Mouse (Mus musculus) CD4-positive, CD25-positive, alpha-beta regulatory T cell, adult 9 weeks (primary cell): ENCODE results near the gene Fry. TPM values are rescaled to one million over a fixed set of nuclear protein-coding genes. Genes with fewer than 3 reads are reported as not detected.

Source experiments
- polyA plus RNA-seq: library from polyadenylated mRNA; unstranded; fragments of 100-300 nt; shearing (Covaris generic); gene quantifications from one replicate; pipeline ENCODE4 v1.2.1, GENCODE M21; 2017

Gene Fry
- 8.3 TPM for polyA plus RNA-seq

DNA sequence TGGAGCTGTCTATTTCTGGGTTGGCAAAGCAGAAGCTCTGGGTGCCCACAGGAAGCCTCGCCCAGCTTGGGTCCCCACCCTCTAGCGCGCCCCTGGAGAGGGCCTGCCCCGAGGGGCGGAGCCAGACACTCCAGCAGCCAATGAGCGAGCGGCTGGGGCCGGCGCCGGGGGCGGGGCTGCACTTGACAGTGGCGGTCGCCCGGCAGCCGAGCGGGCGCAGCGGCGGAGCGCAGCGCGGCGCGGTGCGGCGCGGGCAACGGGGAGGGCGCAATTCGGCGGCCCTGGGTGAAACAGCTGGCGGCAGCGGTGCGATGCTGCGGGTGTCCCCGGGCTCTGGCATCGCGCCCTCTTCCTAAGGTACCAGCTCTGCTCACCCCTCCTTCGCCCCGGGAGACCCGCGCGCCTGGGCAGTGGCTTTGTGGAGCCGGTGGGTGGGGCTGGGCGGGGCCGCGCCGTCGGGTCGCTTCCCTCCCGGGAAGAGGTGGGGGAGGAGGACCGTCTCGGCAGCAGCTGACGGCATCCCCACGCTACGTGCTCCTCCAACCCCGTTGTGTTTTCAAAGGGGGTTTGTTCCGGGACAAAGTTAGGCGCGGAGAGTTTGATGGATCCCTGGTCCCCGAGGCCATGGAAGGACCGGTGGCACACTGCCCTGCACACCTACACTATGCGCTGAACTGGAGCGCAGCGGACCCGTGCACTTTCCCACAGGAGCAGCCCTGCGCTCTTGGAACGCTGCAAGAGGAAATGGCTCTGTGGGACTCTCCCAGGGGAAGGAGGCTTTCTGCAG is at the start of gene Fry:
Gene Fry, plus strand, starts transcription at position 191 of the 787 bp plus-strand sequence.

GRCm38 (mm10) chr5:150518064-150518463 is 399.6 kb downstream of the Fry start, which contains the start of gene Zar1l:
TSS of gene Zar1l (minus strand) at chr5:150518164.

DNA sequence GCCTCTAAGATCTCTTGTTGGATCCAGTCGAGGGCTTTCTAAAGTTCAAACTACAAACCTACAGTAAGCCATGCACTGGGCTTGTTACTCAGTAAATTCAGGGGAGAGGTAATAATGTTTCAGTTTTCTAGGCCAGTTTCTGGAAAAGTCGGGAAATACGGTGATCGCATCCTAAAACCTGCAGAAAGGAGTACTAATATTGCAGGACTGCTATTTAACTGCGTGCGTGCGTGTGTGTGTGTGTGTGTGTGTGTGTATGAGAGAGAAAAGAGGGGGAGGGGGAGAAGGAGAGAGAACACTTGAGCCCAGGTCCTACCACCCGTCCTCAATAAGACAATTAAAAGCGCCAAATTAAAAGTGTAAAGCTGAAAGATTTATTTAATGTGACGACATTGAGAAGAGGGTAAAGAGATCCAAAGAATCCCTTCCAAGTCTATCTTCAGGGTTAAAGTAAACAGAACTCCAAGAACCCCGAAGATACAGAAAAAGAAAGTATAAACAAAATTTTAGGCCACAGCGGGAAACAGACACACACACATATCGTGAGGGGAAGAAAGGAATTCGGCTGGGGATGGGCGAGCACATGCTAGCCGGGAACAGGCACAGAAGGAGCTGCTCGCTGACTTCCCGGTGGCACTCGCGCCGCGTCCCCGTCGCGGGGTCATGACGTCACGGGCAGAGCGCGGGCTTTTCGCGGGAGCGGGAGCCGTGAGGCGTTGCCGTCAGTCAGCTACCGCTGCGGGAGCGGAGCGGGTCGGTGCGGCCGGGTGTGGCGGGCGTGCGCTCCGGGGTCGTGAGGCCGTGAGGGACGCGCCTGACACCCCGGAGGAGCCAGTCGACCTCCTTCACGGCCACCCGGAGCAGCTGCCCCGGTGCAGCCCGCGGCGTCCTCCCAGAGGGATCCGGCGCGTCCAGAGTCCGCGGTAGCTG is 403.8 kb downstream of the Fry start, which contains the start of gene Brca2:
Gene Brca2, plus strand, starts transcription at position 694 of the 930 bp plus-strand sequence.

Other genes with a start within 250 kb of the Fry start
- not detected for gene Rxfp2, start 100.0 kb upstream of the Fry start, polyA plus RNA-seq